Mouse (Mus musculus): ENCODE results near the gene Glis1. TPM values are rescaled to one million over a fixed set of nuclear protein-coding genes. Genes with fewer than 3 reads are reported as not detected.

The Glis1 gene
- total RNA-seq, 2 experiments from 2014 or later = not detected

DNA sequence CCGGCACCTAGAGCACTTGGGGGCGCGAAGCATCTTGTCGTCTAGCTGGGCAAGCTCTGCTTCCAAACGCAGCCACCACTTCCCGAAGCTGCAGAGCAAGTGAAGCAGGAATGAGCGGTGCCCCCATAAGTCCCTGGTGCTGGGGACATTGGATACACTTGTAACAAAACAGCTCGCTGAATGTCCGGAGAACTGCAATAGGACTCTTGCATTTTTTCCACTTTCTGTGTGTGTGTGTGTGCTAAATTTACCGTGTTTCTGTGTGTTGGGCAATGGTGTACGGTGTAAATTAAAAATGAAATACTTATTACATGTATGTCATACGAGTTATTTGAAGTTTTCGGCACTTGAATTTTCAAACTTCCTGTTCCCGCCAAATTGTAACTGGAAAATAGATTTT, 249.7 kb downstream of the Glis1 start, which contains the start of gene Dmrtb1:
TSS of gene Dmrtb1 (minus strand) at position 101 of the 400 bp plus-strand sequence.
- DNase-seq = no peak

Small RNA genes lying within 50 kb of the gene (microRNA-seq; reads per million reads assigned to microRNA genes)
- 0 reads per million in 2 experiments for gene Gm24804 (ENCODE audit: borderline replicate concordance in 2 of 2)

Other genes with a start within 250 kb of the Glis1 start
- gene Ldlrad1, start 225.4 kb upstream of the Glis1 start, total RNA-seq (2021) = not detected
- gene Lrrc42, start 181.1 kb upstream of the Glis1 start, total RNA-seq (2021) = 1 to 10 TPM; 6.7 to 8.8 TPM
- 1 to 10 TPM; 7.0 to 9.8 TPM for gene Hspb11, start 181.0 kb upstream of the Glis1 start, total RNA-seq (2021)
- gene Dio1, start 127.4 kb upstream of the Glis1 start, total RNA-seq (2021) = not detected
- gene Yipf1, start 120.2 kb upstream of the Glis1 start, total RNA-seq (2021) = 10 to 100 TPM in 1 of 2 experiments, 1 to 10 TPM in 1; 8.7 to 11.4 TPM
- gene Ndc1, start 66.8 kb upstream of the Glis1 start, total RNA-seq (2021) = 1 to 10 TPM; 7.0 to 8.3 TPM
- gene Dmrtb1, start 249.6 kb downstream of the Glis1 start, total RNA-seq (2021) = not detected